Mouse (Mus musculus) erythroblast, embryonic 14.5 days (primary cell): ENCODE results near the gene Dicer1. TPM values are rescaled to one million over a fixed set of nuclear protein-coding genes. Genes with fewer than 3 reads are reported as not detected.
A peak's percentile ranks its signal among the peaks of the same experiment; 100 is the strongest.

ENCODE experiments used
- H3K27me3 ChIP-seq: 2 replicates; pipeline ENCODE4 v1.6.1; 2012; ENCODE audit warnings: inconsistent platforms; ENCODE audit not compliant: control insufficient read depth
- H3K36me3 ChIP-seq: 2 replicates; pipeline ENCODE4 v1.6.1; 2012; ENCODE audit warnings: mild to moderate bottlenecking, inconsistent platforms; ENCODE audit not compliant: control insufficient read depth
- H3K4me1 ChIP-seq: 2 replicates; pipeline ENCODE4 v1.6.1; 2012; ENCODE audit warnings: inconsistent platforms; ENCODE audit not compliant: control insufficient read depth
- H3K4me3 ChIP-seq: replicated peaks from 2 replicates; pipeline ENCODE3; 2012; ENCODE audit warnings: moderate library complexity, mild to moderate bottlenecking, inconsistent platforms
- H3K9me3 ChIP-seq: 2 replicates; pipeline ENCODE4 v1.6.1; 2012; ENCODE audit warnings: low read length, inconsistent platforms, mixed read lengths; ENCODE audit not compliant: control insufficient read depth
- GATA1 ChIP-seq: IDR thresholded peaks from 2 replicates; pipeline ENCODE4 v1.6.1; 2012; ENCODE audit warnings: low read length, inconsistent platforms, mixed read lengths
- TAL1 ChIP-seq: IDR thresholded peaks from 3 replicates; pipeline ENCODE4 v1.6.1; 2012; ENCODE audit warnings: low read length, inconsistent platforms, mixed read lengths
- polyA plus RNA-seq: library from polyadenylated mRNA; stranded (reverse); fragments of >175 nt; gene quantifications from 2 replicates; pipeline ENCODE4 v1.2.3, GENCODE M21; 2012

Gene Dicer1
- polyA plus RNA-seq, 1 experiment: 0.42 TPM

DNA sequence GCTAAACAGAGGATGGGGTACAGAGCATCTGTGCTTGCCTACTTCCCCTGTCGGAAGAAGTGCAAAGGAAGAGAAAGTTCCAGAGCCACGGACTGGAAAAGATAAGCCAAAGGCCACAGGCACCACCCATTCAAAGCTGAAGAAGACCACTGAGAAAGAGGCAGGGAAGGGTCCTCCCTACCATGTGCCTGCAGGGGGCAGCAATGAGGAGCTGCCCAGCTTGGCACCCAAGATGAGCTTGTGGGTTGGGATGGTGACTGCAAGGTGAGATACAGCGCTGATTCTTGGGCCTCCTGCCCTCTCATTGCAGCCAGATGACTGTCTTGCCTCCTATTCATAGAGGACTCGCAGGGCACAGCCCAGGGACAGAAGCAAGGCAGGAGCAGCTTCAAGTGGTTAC lies 15.4 kb upstream of the Dicer1 start:
- H3K9me3 ChIP-seq: no peaks in the 10 kb centered on the region
- H3K4me3 ChIP-seq: no peak overlapping the region
- H3K27me3 ChIP-seq: no peaks in the 10 kb centered on the region
- H3K36me3 ChIP-seq: no peaks in the 10 kb centered on the region
- H3K4me1 ChIP-seq: no peaks in the 10 kb centered on the region
- TF ChIP-seq GATA1 (no peak), TAL1 (no peak)

DNA sequence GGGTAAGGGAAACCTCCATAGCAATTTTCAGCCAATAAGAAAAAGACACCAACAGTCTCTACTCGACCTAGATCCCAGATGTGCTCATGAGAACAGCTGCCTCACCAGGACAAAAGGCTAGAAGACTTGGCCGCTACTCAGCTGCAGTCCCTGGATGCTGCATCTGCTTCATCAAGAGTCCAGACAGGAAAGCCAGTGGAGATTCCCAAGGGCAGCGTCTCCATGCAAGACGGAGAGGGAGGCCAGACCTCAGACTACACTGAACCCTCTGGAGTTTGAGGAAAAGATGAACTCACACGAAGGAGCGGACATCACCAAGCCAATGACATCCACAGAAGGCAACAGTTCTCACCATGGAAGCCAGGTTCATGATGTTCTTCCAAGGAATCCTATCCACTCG lies 14.0 kb upstream of the Dicer1 start:
- Histone ChIP-seq H3K4me1 (no peaks in the 10 kb centered on the region), H3K4me3 (no peak overlapping the region)
- TF ChIP-seq TAL1: no peak
- TF ChIP-seq GATA1: no peak

GRCm38 (mm10) chr12:104765116-104765515 lies 13.4 kb upstream of the Dicer1 start:
- no peak for TF ChIP-seq TAL1
- Histone ChIP-seq H3K36me3 (no peaks in the 10 kb centered on the region), H3K9me3 (no peaks in the 10 kb centered on the region), H3K4me3 (no peak overlapping the region), H3K4me1 (no peaks in the 10 kb centered on the region), H3K27me3 (no peaks in the 10 kb centered on the region)

More for the DNA sequence above, 14.0 kb upstream of the Dicer1 start:
- Histone ChIP-seq H3K36me3 (no peaks in the 10 kb centered on the region), H3K9me3 (no peaks in the 10 kb centered on the region), H3K27me3 (no peaks in the 10 kb centered on the region)

DNA sequence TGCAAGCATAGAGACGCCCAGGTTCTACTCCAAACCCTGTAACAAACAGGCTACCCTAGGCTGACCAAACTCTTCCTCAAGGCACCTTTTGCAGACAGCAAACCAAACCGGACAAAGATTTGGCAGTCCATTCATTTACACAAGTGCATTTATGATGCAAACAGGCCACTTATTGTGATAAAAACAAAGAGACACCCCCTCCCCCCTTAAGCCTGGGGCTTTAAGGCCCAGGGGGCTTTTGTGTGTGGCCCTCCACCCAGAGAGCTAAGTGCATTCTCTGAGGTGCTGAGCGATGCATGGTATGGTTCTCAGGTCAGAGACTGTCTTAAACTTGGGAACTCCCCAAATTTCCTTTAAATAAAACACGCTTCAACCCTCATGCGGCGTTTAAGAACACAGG lies 12.2 kb upstream of the Dicer1 start:
- H3K4me1 ChIP-seq: no peaks in the 10 kb centered on the region
- TF ChIP-seq TAL1: no peak
- TF ChIP-seq GATA1: no peak
- no peaks in the 10 kb centered on the region for H3K9me3 ChIP-seq
- no peaks in the 10 kb centered on the region for H3K27me3 ChIP-seq
- H3K36me3 ChIP-seq: no peaks in the 10 kb centered on the region
- H3K4me3 ChIP-seq: no peak overlapping the region

DNA sequence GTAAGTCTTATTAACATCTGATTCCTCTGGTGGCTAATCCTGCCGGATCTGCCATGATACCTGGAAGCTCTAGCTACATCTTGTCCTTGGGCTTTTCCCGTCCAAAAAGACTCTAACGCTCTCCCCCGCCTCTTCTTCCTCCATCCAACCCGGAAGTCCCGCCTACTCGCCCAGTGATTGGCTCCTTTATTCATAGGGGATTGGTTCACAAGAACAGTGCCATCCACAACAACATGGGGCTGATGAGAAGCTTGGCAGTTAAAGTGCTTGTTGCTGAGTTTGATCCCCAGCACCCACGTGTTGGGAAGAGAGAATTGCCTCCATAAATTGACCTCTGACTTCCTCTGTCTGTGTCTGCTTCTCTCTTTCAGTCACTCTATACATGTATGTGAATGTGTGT lies 9.7 kb upstream of the Dicer1 start:
- H3K9me3 ChIP-seq: no peaks in the 10 kb centered on the region
- no peaks in the 10 kb centered on the region for H3K27me3 ChIP-seq
- H3K4me3 ChIP-seq: no peak overlapping the region
- no peaks in the 10 kb centered on the region for H3K36me3 ChIP-seq
- no peak for TF ChIP-seq GATA1
- TF ChIP-seq TAL1: no peak
- no peaks in the 10 kb centered on the region for H3K4me1 ChIP-seq

DNA sequence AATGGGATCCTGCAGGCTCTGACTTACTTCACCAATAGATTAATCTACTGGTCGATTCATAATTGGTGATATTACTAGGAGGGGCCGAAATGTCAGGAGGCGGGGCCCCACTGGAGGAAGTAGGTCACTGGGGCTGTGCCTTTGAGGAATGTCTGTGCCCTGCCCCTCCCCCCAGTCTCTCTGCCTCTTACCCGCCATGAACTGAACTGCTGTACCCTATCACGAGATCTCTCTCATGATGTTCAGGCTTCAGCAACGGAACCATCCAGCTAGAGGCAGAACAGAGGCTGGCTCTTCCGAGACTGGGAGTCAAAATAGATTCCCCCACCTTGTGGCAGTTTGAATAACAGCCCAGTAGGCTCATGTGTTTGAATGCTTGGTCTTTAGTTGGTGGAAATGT lies 6.3 kb upstream of the Dicer1 start:
- no peak for TF ChIP-seq GATA1
- TF ChIP-seq TAL1: no peak
- Histone ChIP-seq H3K9me3 (no peaks in the 10 kb centered on the region), H3K4me1 (peaks cover 5% of the 10 kb centered on the region)

DNA sequence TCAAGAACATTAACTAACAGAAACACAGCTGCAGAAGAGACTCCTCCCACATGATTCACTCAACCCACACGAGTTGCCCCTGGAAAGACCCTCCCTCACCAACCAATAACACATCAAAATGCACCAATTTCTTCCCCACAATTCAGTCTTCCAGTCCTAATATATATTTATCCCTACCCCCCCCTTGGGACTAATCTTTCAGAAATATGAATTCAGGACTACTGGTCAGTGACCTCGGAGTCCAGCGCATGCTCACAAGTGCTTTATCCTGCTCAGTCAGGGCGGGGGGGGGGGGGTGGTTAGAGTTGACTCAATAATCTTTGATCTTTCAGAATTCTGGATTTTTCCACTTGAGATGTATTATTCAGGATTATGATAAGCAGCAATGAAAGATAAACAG lies 1.9 kb upstream of the Dicer1 start:
- TF ChIP-seq TAL1 (no peak), GATA1 (no peak)
- no peak overlapping the region for H3K4me3 ChIP-seq
- peaks cover 13% of the 10 kb centered on the region for H3K36me3 ChIP-seq
- H3K27me3 ChIP-seq: no peaks in the 10 kb centered on the region
- H3K9me3 ChIP-seq: no peaks in the 10 kb centered on the region
- peaks cover 42% of the 10 kb centered on the region for H3K4me1 ChIP-seq

More for the DNA sequence above, 6.3 kb upstream of the Dicer1 start:
- Histone ChIP-seq H3K27me3 (no peaks in the 10 kb centered on the region), H3K36me3 (no peaks in the 10 kb centered on the region), H3K4me3 (no peak overlapping the region)

DNA sequence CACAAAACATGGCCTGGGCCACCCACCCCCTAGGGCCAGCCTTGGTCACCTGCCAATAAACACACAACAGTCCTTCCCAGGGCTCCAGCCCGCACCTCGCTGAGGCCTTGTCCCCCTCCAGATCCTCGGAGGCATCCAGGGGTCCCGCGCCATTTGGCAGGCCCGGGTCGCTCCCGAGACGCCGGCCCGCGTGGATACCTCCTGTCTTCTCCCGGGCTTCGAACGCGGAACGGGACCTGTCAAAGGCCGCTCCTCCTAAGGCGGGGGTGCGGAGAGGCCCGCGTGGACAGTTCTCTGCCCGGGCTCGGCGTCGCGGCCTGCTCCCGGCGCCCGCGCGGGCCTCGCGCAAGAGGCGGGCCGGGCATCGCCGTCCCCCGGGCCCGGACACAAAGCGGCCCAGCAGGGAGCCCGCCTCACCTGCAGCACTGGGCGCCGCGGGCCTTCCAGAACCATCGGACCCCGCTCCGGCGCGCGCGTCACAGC lies 380 bp downstream of the Dicer1 start:
- peak overlapping the region; percentile 83 for H3K4me3 ChIP-seq
- peaks cover 49% of the 10 kb centered on the region for H3K4me1 ChIP-seq
- H3K36me3 ChIP-seq: peaks cover 25% of the 10 kb centered on the region
- no peaks in the 10 kb centered on the region for H3K27me3 ChIP-seq
- H3K9me3 ChIP-seq: no peaks in the 10 kb centered on the region
- TF ChIP-seq TAL1: no peak
- no peak for TF ChIP-seq GATA1

DNA sequence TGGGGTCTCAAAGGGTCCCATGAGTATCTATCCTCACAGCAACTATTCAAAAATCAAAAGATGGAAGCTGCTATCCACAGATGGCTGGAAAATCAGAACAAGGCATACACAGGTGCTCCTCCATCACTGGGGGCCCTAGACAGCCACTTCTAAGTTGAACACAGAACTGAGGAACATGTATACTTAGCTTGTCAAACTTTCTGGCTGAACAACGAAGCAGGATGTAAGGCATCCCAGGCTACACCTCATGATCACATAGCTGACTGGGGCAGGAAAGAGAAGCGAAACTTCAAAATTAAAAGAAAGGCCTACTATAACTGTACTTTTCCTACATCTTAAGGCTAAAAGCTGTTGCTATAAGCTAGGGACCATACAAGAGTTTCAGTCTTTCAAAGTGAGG lies 2.8 kb downstream of the Dicer1 start:
- peaks cover 48% of the 10 kb centered on the region for H3K4me1 ChIP-seq
- no peaks in the 10 kb centered on the region for H3K9me3 ChIP-seq
- TF ChIP-seq GATA1 (no peak), TAL1 (no peak)
- no peaks in the 10 kb centered on the region for H3K27me3 ChIP-seq
- peaks cover 36% of the 10 kb centered on the region for H3K36me3 ChIP-seq
- H3K4me3 ChIP-seq: no peak overlapping the region

DNA sequence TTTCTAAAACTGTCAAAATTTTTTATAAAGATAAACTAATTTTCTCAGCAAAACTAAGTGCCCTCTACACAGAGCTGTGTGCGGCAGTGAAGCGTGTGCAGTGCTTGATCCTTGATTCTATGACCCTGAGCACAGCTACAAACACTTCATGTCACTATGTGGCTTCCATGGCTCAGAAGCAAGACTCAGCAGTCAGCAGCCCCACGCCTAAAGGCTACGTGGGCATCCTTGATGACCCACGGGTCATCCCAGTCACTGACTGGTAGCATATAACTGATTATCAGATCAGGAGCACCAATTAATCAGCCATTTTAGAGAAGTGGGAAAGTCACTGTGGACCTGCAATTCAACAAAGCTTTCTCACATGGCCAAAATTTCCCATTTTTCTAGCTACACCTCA lies 4.5 kb downstream of the Dicer1 start:
- Histone ChIP-seq H3K9me3 (no peaks in the 10 kb centered on the region), H3K36me3 (peaks cover 38% of the 10 kb centered on the region), H3K4me1 (peaks cover 44% of the 10 kb centered on the region), H3K27me3 (no peaks in the 10 kb centered on the region), H3K4me3 (no peak overlapping the region)
- TF ChIP-seq GATA1 (no peak), TAL1 (no peak)
